Mouse (Mus musculus): ENCODE data around the gene Myo1h.

The Myo1h gene

DNA sequence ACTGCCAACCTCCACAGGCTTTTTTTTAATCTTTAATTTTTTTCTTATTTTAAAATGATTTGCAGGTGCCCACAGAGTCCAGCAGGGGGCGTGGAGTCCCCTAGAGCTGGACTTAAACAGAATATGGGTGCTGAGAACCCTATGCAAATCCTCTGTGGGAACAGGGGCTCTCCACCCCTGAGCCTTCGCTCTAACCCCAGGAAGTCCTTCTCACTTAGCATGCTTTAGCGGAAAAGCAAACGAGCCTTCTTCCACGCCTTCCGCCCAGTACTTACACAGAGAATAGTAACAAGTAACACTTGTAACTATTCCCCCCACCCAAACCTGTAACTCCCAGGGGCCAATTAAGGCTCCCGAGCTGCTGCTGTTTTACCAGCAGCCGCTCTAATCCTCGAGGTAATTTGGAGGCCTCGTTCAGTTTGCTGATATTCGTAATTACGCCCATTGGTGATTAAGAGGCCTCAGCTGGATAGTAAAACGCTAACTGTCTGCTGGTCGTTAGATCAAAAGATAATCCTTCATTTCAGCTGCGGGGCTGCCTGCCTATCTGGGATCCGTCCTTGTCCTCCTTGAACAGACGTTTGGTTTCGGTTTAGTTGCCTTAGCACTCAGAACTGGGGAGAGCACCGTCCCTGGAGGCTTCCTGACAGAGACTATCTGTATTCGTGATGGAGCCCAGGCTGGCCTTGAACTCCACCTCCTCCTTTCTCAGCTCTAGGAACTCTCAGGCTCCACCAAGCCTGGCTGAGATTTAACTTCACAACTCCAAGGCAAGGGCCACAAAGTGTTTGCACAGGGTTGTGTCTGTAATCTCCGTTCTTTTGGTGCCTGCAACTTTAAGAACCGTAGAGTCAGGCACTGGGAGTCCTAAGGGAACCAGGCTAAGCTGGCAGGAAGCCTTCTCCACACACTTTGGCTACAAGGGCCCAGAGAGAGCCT, 8.0 kb downstream of the Myo1h start:
- DNase-seq (ENCODE audit: low spot score): no peak

GRCm38 (mm10) chr5:114298212-114298894, 9.4 kb downstream of the Myo1h start:
- no peak for DNase-seq (ENCODE audit: low spot score)

- DNase-seq (ENCODE audit: low spot score): no peak
These were observed 10.3 kb downstream of the Myo1h start for GRCm38 (mm10) chr5:114299156-114299855.

- DNase-seq (ENCODE audit: low spot score): no peak
These were observed 11.1 kb downstream of the Myo1h start for GRCm38 (mm10) chr5:114299883-114300610.

- DNase-seq (ENCODE audit: low spot score): no peak
These were observed 14.2 kb downstream of the Myo1h start for GRCm38 (mm10) chr5:114303166-114303565.

GRCm38 (mm10) chr5:114306496-114306895, 17.5 kb downstream of the Myo1h start:
- DNase-seq (ENCODE audit: low spot score): no peak

GRCm38 (mm10) chr5:114308765-114309679, 20.1 kb downstream of the Myo1h start:
- DNase-seq (ENCODE audit: low spot score): no peak

- no peak for DNase-seq (ENCODE audit: low spot score)
These were observed 20.7 kb downstream of the Myo1h start for GRCm38 (mm10) chr5:114309680-114310036.

DNA sequence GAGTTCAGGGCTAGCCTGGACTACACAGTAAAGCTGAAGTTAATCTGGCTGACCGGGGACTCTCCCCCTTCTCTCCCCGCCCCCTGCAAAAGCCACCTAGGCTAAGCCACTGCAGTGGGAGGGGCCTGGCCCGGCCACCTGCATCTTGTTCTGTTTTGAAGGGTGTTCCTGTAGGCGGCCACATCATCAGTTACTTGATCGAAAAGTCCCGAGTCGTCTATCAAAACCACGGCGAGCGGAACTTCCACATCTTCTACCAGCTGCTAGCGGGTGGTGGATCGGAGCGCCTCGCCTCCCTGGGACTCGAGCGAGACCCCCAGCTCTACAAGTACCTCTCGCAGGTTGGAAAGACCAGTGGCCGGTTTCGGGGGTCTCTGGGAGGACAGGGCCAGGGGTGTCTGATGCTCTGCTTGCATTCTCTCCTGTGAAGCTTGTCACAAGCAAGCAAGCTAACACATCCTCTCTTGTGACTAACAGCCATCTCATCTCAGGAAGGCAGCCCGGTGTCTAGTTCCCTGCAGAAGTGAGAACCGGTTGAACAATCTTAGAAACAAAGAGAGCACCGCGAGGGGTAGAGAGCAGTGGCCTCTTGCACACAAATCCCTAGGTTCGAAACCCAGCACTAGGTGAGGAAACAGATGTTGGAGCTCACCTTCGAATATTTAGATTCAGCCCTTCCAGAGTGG, 34.3 kb downstream of the Myo1h start:
- no peak for DNase-seq (ENCODE audit: low spot score)

DNA sequence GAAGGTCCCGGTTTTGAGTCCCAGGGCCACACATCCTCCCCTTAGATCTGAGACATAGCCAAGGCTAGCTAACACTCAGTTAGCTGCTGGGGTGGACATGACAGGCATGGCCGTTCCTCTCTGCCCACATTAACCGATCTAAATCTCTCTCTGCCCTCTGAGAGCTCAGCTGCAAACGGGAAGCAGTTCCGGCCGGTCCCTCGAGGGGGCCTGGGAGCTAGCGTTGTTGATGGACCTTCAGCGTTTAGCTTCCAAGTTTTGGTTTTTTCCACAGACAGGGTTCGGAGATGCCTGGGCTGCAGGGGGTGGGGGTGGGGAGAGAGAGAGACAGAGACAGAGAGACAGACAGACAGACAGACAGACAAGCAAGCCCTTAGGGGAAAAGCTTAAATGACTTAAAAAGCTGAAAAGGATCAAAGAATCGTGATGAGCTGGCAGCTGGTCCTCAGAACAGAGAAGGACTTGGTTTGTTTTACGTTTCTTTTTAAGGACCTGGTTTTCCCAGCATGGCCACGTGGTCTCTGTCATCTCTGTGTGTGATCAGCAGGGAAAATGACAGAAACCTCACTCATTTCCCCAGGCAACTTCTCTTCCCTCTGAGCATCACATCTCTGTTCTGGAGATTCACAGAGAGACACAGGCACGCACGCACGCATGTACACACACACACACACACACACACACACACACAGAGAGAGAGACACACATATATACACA, 35.0 kb downstream of the Myo1h start:
- DNase-seq (ENCODE audit: low spot score): peak; percentile 19

- DNase-seq (ENCODE audit: low spot score): no peak
These were observed 54.0 kb downstream of the Myo1h start for GRCm38 (mm10) chr5:114342996-114343395.

DNA sequence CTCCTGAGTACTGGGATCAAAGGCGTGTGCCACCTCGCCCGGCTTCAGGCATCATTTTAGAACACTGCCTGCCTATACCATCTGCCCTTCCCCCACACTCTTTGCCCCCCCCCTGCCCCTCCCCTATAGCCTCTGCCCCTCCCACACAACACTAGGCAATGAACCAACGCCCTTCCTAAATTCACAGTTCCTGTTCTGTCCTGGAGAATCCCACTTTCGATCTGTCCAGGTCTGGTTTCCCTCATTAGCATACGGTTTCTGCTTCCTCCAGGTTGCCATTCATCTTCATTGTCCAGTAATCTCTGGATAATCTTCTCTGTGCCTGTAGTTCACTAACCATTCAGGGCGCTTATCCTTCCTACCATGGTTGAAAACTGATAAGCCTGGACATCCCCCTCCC, 54.6 kb downstream of the Myo1h start:
- no peak for DNase-seq (ENCODE audit: low spot score)

DNA sequence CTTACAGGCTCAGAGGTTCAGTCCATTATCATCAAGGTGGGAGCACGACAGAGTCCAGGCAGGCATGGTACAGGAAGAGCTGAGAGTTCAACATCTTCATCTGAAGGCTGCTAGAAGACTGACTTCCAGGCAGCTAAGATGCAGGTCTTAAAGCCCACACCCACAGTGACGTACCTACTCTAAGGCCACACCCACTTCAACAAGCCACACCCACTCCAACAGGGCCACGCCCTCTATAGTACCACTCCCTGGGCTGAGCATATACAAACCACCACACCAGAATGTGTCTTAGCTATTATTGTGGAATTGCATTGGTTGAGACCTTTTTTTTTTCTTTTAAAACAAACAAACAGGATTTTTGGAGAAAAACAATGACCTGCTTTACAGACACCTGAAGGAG, 56.6 kb downstream of the Myo1h start:
- DNase-seq (ENCODE audit: low spot score): no peak

- DNase-seq (ENCODE audit: low spot score): no peak
These were observed 58.0 kb downstream of the Myo1h start for GRCm38 (mm10) chr5:114347005-114347404.

DNA sequence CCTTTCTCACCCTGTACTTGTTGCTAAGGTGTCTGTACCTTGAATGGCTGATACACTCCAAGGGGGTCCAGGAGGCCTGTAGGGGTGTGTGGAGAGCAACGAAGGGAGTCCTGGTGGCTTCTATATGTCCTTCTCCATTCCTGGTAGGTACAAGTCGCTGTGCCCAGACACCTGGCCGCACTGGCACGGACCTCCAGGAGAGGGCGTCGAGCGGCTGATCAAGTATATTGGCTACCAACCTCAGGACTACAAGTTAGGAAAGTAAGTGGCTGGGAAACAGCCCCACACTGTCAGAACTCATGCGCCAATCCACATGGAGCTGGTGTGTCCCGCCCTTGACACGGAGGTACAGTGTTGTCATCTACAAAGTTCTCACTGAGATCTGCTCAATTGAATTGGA, 62.5 kb downstream of the Myo1h start:
- no peak for DNase-seq (ENCODE audit: low spot score)

DNA sequence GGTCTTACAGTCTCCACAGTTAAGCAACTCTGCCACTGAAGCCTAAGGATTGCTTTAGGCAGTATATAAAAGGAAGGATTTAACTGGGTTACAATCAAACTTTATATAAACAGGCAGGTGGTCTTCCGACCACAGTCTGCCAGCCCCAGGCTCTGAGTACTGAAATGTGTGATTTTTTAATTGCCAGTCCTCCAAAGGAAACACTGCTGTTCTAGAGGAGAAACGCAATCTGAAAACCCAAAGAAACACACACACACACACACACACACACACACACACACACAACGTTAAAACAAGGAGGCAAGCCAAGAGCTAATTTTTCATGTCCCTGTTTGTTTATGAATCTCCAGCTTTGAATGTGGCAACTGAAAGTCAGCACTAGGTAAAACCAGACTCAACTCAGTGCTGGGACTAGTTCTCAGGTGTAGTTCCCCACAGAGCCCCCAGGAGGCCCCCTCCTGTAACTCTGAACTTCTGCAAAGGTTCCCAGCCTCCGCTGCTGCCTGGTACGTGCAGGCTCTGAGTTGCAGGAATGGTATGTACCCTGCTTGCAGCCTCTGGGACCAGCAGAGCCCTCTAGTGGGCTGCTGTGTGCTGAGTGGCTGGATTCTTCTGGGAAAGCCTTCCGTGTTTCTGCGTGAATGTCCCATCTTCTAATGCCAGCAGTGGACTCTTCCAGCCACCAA, 67.4 kb downstream of the Myo1h start:
- peak; percentile 77 for DNase-seq (ENCODE audit: low spot score)

GRCm38 (mm10) chr5:114356936-114357751, 68.2 kb downstream of the Myo1h start:
- DNase-seq (ENCODE audit: low spot score): peak; percentile 58

GRCm38 (mm10) chr5:114358833-114359232, 69.9 kb downstream of the Myo1h start:
- peak; percentile 62 for DNase-seq (ENCODE audit: low spot score)
